Mouse (Mus musculus) cerebellum, adult 2 months (tissue): Measurements from ENCODE around the gene Ltbp1. TPM values are rescaled to one million over a fixed set of nuclear protein-coding genes. Genes with fewer than 3 reads are reported as not detected.

Experiments
- DNase-seq, 2 experiments: peaks; one replicate each; pipeline ENCODE4 v3.0.0; 2021
- H3K27ac ChIP-seq: fragments of 200-500 bp; 2 replicates; pipeline ENCODE4 v1.5.1; 2012; ENCODE audit warnings: low read length, control low read depth, inconsistent platforms; ENCODE audit not compliant: insufficient read depth
- H3K27me3 ChIP-seq: fragments of 200-500 bp; 2 replicates; pipeline ENCODE4 v1.6.1; 2012; ENCODE audit warnings: inconsistent platforms, mild to moderate bottlenecking, low read length, moderate library complexity; ENCODE audit not compliant: control insufficient read depth, insufficient read depth
- H3K4me1 ChIP-seq: fragments of 200-500 bp; 2 replicates; pipeline ENCODE4 v1.6.1; 2011; ENCODE audit warnings: low read length; ENCODE audit not compliant: control insufficient read depth, insufficient read depth
- H3K4me3 ChIP-seq: fragments of 200-500 bp; replicated peaks from 2 replicates; pipeline ENCODE3; 2011; ENCODE audit warnings: mild to moderate bottlenecking, low read depth, low read length, control low read depth; ENCODE audit not compliant: insufficient read depth
- CTCF ChIP-seq: fragments of 200-500 bp; IDR thresholded peaks from 2 replicates; pipeline ENCODE4 v1.5.1; 2011; ENCODE audit warnings: low read depth, mild to moderate bottlenecking, control low read depth, low read length, moderate library complexity, borderline replicate concordance; ENCODE audit not compliant: insufficient read depth
- POLR2A ChIP-seq: fragments of 200-500 bp; IDR thresholded peaks from 2 replicates; pipeline ENCODE4 v1.6.1; 2011; ENCODE audit warnings: low read length, control low read depth, borderline replicate concordance; ENCODE audit not compliant: insufficient read depth
- WGBS: fragments of 180-500 bp; shearing (Covaris S2); methylation state at CpG from one replicate; pipeline ENCODE4 v1.1.7; 2018; 5-methylcytosine and 5-hydroxymethylcytosine counted together
- polyA plus RNA-seq: library from polyadenylated mRNA; depleted of rRNA; stranded (reverse); fragments of >200 nt; gene quantifications from 2 replicates; pipeline ENCODE4 v1.2.3, GENCODE M21; 2012

Gene Ltbp1
- polyA plus RNA-seq, 1 experiment = 1.8 TPM

DNA sequence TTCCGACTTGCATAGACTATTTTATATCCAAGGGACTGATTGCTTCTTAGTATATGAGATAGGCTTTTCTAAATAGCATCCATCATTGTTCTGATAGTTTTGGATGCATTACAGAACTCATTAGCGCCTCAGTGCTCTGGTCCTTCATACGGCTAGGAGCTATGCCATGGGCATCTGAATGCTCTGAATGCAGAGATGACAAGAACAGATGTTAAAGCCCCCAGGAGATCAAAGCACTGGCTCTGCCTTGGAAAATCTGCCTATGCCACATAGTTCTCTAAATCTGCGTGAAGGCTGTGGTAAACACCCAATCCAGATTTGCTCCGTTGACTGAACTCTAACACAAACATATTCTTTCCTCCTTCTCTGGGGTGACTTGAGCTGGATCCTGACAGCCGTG is 30.2 kb upstream of the Ltbp1 start:
- TF ChIP-seq POLR2A (no peak), CTCF (no peak)
- DNase-seq = no peak
- 17% methylated on average over 6 of the region's 6 CpGs for WGBS

GRCm38 (mm10) chr17:74976167-74976985 is 29.0 kb upstream of the Ltbp1 start:
- WGBS = 75% methylated on average over 8 of the region's 8 CpGs
- TF ChIP-seq CTCF (no peak), POLR2A (no peak)
- Histone ChIP-seq H3K27me3 (no peaks in the 10 kb centered on the region), H3K27ac (no peak overlapping the region), H3K4me3 (no peak overlapping the region), H3K4me1 (no peaks in the 10 kb centered on the region)
- no peak for DNase-seq

More for the DNA sequence above, 30.2 kb upstream of the Ltbp1 start:
- no peak overlapping the region for H3K4me3 ChIP-seq
- H3K27me3 ChIP-seq = no peaks in the 10 kb centered on the region
- H3K4me1 ChIP-seq = no peaks in the 10 kb centered on the region
- no peak overlapping the region for H3K27ac ChIP-seq

DNA sequence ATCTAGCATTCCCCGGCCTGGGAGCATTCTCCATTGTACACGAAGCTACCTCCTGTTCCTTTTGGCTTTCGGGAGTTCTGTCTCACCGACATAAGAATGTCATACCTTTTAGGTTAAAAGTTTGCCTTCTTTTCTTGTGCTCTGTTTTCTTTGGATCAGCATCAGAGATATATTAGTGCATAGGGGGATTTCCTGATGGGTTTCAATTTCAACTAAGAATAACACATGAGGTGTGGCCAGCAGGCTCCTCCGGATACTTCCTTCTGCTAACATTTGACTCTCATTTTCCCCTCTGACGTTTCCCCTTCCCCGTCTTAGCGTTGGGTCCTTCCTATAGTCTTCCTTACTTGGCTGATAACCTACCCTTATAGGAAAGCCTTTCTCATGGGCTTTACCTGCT is 25.6 kb upstream of the Ltbp1 start:
- TF ChIP-seq CTCF = no peak
- no peak for TF ChIP-seq POLR2A
- Histone ChIP-seq H3K27me3 (no peaks in the 10 kb centered on the region), H3K27ac (no peak overlapping the region), H3K4me3 (no peak overlapping the region), H3K4me1 (no peaks in the 10 kb centered on the region)
- 84% methylated on average over 8 of the region's 8 CpGs for WGBS
- no peak for DNase-seq

DNA sequence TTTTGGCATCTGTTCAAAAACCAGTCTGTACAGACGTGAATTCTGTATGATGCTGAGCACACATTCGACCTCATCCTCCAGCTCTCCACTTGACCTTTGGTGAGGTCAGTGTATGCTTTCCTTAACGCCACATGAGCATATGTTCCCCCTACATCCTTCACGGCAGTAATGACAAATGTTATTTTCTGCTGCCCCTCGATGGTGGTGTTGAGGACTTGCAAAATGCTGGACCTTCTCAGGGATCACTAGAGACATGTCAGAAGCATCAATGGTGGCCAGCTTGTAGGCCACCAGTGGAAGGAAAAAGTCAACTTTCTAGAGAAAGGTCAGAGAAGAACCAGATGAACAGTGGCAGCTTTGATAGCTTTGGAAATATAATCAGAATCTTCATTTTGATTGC is 23.7 kb upstream of the Ltbp1 start:
- no peak overlapping the region for H3K27ac ChIP-seq
- WGBS = 58% methylated on average over 5 of the region's 5 CpGs
- H3K4me3 ChIP-seq = no peak overlapping the region
- H3K4me1 ChIP-seq = no peaks in the 10 kb centered on the region
- H3K27me3 ChIP-seq = no peaks in the 10 kb centered on the region
- TF ChIP-seq POLR2A (no peak), CTCF (no peak)
- no peak for DNase-seq

DNA sequence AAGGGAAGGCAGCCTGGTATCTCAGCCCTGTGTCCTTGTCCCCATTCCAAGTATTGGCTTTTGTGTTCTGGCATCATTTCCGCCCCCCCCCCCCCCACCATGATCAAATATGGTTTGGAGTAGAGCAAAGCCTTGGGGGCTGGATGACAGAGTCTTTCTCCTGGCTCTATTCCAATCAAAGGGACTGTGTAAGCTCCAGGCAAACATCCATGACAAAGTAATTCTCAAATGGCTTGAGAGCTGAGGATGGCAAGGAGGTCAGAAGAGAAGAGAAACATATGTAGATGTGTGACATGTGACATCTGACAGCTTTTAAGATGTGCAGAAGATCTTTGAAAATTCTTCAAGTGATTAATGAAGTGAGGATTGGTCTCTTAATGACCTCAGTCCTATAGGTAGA is 22.5 kb upstream of the Ltbp1 start:
- H3K27ac ChIP-seq = no peak overlapping the region
- no peaks in the 10 kb centered on the region for H3K4me1 ChIP-seq
- no peak overlapping the region for H3K4me3 ChIP-seq
- no peaks in the 10 kb centered on the region for H3K27me3 ChIP-seq
- TF ChIP-seq POLR2A = no peak
- no peak for TF ChIP-seq CTCF
- WGBS = 67% methylated on average over 1 of the region's 1 CpGs
- DNase-seq = no peak

DNA sequence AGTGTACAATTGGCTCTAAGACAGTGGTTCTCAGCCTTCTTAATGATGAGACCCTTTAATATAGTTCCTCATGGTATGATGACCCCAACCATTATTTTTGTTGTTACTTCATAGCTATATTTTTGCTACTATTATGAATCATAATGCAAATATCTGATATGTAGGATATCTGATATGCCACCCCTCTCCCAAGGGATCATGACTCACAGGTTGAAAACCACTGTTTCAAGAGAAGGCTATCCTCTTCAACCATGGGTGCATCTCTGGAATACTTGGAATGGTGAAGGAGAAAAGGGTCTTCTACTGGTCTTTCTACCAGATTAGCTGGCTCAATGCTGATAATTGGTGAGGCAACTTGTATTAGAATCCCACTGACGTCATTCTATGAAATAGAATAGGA is 21.3 kb upstream of the Ltbp1 start:
- Histone ChIP-seq H3K27me3 (no peaks in the 10 kb centered on the region), H3K4me3 (no peak overlapping the region), H3K27ac (no peak overlapping the region), H3K4me1 (no peaks in the 10 kb centered on the region)
- WGBS = 82% methylated on average over 1 of the region's 1 CpGs
- no peak for DNase-seq
- no peak for TF ChIP-seq POLR2A
- no peak for TF ChIP-seq CTCF

- no peak overlapping the region for H3K4me3 ChIP-seq
- TF ChIP-seq CTCF = no peak
- TF ChIP-seq POLR2A = no peak
- DNase-seq = no peak
- H3K27ac ChIP-seq = no peak overlapping the region
- no peaks in the 10 kb centered on the region for H3K27me3 ChIP-seq
- H3K4me1 ChIP-seq = no peaks in the 10 kb centered on the region
Observed at GRCm38 (mm10) chr17:74984681-74985080, 20.7 kb upstream of the Ltbp1 start.

- DNase-seq = no peak
- no peaks in the 10 kb centered on the region for H3K4me1 ChIP-seq
- no peak overlapping the region for H3K27ac ChIP-seq
- TF ChIP-seq CTCF (no peak), POLR2A (no peak)
- WGBS = 14% methylated on average over 1 of the region's 1 CpGs
- H3K27me3 ChIP-seq = no peaks in the 10 kb centered on the region
- H3K4me3 ChIP-seq = no peak overlapping the region
Observed at GRCm38 (mm10) chr17:74987067-74987466, 18.3 kb upstream of the Ltbp1 start.

GRCm38 (mm10) chr17:74989691-74990090 is 15.7 kb upstream of the Ltbp1 start:
- TF ChIP-seq POLR2A (no peak), CTCF (no peak)
- Histone ChIP-seq H3K4me1 (no peaks in the 10 kb centered on the region; the same call in 1 of the 2 replicates), H3K27me3 (no peaks in the 10 kb centered on the region; the same call in 1 of the 2 replicates), H3K27ac (no peak overlapping the region), H3K4me3 (no peak overlapping the region)
- DNase-seq = no peak
- 92% methylated on average over 4 of the region's 4 CpGs for WGBS
